Mouse (Mus musculus) myocyte (in vitro differentiated cells): ENCODE measurements around the gene Hoxd10.

Experiments used
- CEBPB ChIP-seq: IDR thresholded peaks from 2 replicates; pipeline ENCODE4 v1.6.1; 2011; ENCODE audit warnings: mild to moderate bottlenecking, moderate library complexity; ENCODE audit not compliant: poor library complexity, insufficient read depth, severe bottlenecking
- E2F4 ChIP-seq: IDR thresholded peaks from one replicate; pipeline ENCODE4 v1.6.1; 2011; ENCODE audit warnings: mild to moderate bottlenecking, control low read depth, moderate library complexity; ENCODE audit not compliant: insufficient read depth
- MAX ChIP-seq: IDR thresholded peaks from one replicate; pipeline ENCODE4 v1.6.1; 2011; ENCODE audit warnings: low read depth, mild to moderate bottlenecking, control low read depth
- MYOD1 ChIP-seq, 3 experiments: IDR thresholded peaks; one replicate each; pipeline ENCODE4 v1.6.1; 2011; ENCODE audit warnings: control low read depth in 2 of 3, low read depth in 2 of 3, mild to moderate bottlenecking in 2 of 3, moderate library complexity in 1 of 3; ENCODE audit not compliant: insufficient read length in 2 of 3, control insufficient read depth in 1 of 3
- MYOG ChIP-seq, 3 experiments: IDR thresholded peaks; one replicate each; pipeline ENCODE4 v1.6.1; 2011; ENCODE audit warnings: control low read depth in 2 of 3, low read depth in 2 of 3, mild to moderate bottlenecking in 2 of 3; ENCODE audit not compliant: insufficient read length in 2 of 3, control insufficient read depth in 1 of 3, insufficient read depth in 1 of 3
- POLR2A ChIP-seq: IDR thresholded peaks from one replicate; pipeline ENCODE4 v1.6.1; 2011; ENCODE audit warnings: low read depth, mild to moderate bottlenecking, control low read depth, moderate library complexity; ENCODE audit not compliant: insufficient read length
- POLR2AphosphoS2 ChIP-seq: IDR thresholded peaks from one replicate; pipeline ENCODE4 v1.6.1; 2011; ENCODE audit warnings: low read depth, control low read depth; ENCODE audit not compliant: insufficient read length
- REST ChIP-seq: IDR thresholded peaks from one replicate; pipeline ENCODE4 v1.6.1; 2011; ENCODE audit warnings: mild to moderate bottlenecking, control low read depth, moderate library complexity; ENCODE audit not compliant: insufficient read depth, insufficient read length
- SRF ChIP-seq: IDR thresholded peaks from one replicate; pipeline ENCODE4 v1.6.1; 2011; ENCODE audit warnings: low read depth; ENCODE audit not compliant: control insufficient read depth, insufficient read length
- TCF12 ChIP-seq: IDR thresholded peaks from one replicate; pipeline ENCODE4 v1.6.1; 2011; ENCODE audit warnings: mild to moderate bottlenecking, control low read depth; ENCODE audit not compliant: poor library complexity, insufficient read depth, severe bottlenecking
- TCF3 ChIP-seq: IDR thresholded peaks from one replicate; pipeline ENCODE4 v1.6.1; 2011; ENCODE audit warnings: low read depth, control low read depth; ENCODE audit not compliant: insufficient read length
- USF1 ChIP-seq: IDR thresholded peaks from one replicate; pipeline ENCODE4 v1.6.1; 2011; ENCODE audit warnings: low read depth, mild to moderate bottlenecking, control low read depth, moderate library complexity

DNA sequence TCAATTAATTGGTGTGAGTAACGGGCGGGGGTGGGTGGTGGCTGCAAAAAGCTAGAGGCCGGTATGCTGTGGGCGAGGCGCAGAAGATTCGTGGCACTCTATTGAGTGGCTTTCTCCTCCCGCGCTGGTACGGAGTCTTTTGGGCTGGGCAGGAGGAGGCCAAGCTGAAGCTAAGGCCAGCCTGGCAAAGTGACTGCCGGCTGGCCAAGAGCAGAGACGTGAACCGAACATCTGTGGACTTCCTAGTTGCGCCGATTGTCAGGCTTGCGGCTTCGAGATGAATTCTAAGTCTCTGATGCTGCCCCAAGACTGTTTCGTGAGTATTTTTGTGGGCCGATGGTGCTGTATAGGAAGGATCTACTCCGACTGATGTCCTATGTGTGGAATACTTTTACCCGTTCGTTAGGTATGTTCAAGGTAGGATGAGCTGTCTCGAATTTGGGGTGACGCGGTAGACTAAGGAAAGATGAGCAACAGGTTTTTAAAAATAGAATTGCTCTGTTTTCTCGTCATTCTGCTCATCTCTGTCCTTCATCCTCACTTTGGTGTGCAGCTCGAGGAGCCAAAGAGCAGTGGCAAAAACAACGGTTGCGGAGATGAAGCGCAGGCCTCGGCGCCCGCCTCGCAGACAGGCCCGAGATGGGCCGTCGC lies 24.4 kb upstream of the Hoxd10 start:
- TF ChIP-seq MAX, result no peak
- TF ChIP-seq POLR2A, result no peak
- no peak for TF ChIP-seq POLR2AphosphoS2
- no peak for TF ChIP-seq TCF12
- no peak for TF ChIP-seq E2F4
- no peak for TF ChIP-seq USF1
- no peak for TF ChIP-seq CEBPB
- TF ChIP-seq MYOD1 (IDR thresholded peaks at IDR 0.05; ENCODE audit: control insufficient read depth in 1 of 3, insufficient read length in 2 of 3, low read depth in 2 of 3), result no peak
- TF ChIP-seq MYOG (IDR thresholded peaks at IDR 0.05; ENCODE audit: control insufficient read depth in 1 of 3, insufficient read depth in 1 of 3, insufficient read length in 2 of 3, low read depth in 2 of 3), result no peak
- no peak for TF ChIP-seq REST
- no peak for TF ChIP-seq TCF3
- TF ChIP-seq SRF, result no peak
